Mouse (Mus musculus): ENCODE data around the gene C87499.
A peak's percentile ranks its signal among the peaks of the same experiment; 100 is the strongest.

The C87499 gene

DNA sequence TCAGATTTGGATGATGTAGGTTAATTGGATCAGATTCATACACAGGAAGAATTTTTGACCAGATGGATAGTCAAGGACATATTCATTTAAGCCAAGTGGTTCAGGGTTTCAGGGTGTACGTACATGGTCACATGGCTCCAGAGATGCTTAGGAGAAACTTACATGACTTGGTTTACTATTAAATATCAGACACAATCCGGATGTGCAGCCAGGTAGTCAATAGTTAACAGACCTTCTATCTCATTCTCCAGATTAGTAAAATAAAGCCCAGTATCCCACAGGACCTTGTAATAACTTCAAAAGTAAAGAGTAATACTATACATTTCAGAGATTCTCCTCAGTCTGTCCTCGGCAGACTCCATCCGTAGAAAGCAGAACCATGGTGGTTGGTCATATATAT is at the start of gene C87499:
TSS of gene C87499 (minus strand) at position 101 of the 400 bp plus-strand sequence.
- no peak for DNase-seq (ENCODE audit: low spot score in 2 of 2)

DNA sequence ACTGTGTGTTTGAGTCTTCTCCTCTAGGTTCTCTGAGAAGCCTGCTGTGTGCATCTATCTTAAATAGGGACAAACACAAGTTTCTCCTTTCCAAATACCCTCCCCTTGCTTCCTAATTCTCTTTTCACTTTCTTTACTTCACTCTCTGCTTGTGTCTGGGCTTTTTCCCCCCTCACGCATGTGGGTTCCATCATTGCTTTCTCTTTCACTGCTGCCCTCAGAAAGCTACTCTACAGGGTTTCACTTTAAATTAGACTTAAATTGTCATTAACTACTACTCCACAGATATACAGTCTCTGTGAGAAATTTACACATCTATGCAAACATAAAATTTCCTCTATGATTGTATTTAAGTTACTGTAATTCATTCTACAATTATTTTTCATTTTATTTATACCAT is 49.6 kb upstream of the C87499 start, which contains the start of gene Ifna2:
TSS of gene Ifna2 (minus strand) at position 101 of the 400 bp plus-strand sequence.
- no peak for DNase-seq (ENCODE audit: low spot score in 2 of 2)

DNA sequence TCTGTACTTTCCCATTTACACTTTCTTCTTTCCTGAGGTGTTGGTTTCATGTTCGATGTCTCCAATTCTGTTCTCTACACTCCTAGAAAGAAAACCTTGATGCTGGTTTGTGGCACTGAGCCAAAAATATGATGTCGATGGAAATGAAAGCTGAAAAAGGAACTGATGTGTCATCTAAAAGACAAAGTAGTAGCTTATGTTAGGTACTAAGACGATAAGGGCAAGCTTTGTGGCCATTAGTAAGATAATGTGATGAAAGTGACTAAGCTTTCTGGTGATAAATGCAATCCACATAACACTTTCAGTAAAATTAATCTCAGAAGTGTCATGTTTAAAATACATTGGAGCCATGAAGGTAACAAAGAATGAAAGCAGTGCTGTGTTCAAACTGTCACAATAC is 47.1 kb upstream of the C87499 start:
- DNase-seq (ENCODE audit: low spot score in 2 of 2) = no peak

DNA sequence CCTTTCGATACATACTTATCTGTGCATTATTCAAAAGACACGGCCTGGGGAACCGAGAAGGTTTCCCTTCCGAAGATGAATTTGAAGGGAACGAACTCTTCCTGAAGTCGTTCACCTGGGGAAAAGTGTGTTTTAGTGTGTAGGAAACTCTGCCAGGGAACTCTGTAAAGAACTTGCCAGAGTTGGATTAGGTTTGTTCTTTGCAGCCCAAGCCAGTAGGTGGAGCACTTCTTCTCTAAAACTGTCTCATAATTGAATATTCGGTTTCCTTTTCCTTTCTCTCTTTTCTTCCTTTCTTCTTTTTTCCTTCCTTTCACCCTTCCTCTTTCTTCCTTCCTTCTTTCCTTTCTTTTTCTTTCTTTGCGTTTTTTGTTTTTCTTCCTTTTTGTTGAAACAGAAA is 46.2 kb upstream of the C87499 start:
- no peak for DNase-seq (ENCODE audit: low spot score in 2 of 2)

DNA sequence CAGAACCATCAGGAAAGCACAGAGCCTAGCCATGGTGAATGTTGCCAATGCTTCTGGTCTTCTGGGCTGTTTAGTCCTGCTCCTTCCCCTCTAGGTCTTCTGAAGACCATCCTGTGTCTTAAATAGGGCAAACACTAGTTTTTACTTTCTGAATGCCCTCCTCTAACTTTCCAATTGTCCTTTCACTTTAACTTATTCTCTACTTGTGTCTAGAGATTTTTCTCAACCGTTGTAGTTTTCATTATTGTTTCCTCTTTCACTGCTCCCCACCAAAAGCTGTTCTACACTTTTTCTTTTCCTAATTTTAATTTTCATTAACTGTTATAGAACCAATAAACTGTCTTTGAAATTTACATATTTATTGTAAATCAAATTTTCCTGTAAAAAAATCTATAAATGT is 42.6 kb upstream of the C87499 start, which contains the start of gene Ifna16:
TSS of gene Ifna16 (minus strand) at position 101 of the 400 bp plus-strand sequence.
- DNase-seq (ENCODE audit: low spot score in 2 of 2) = no peak

DNA sequence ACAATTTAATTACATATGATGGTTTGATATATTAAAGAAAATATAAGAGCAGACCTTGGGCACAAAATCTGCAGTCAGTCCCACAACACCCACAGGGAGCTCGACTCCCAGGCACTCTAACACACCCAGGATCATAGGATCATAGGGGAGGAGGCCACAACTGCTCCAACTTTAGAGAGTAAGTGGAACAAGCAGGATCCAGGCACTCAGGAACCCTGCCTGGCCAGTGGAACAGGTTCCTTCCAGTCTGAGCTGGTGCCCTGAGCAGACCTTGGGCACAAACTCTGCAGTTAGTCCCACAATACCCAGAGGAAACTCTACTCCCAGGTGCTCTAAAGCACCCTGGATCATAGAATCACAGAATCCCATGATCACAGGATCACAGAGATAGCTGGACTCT is 21.2 kb upstream of the C87499 start:
- no peak for DNase-seq (ENCODE audit: low spot score in 2 of 2)

DNA sequence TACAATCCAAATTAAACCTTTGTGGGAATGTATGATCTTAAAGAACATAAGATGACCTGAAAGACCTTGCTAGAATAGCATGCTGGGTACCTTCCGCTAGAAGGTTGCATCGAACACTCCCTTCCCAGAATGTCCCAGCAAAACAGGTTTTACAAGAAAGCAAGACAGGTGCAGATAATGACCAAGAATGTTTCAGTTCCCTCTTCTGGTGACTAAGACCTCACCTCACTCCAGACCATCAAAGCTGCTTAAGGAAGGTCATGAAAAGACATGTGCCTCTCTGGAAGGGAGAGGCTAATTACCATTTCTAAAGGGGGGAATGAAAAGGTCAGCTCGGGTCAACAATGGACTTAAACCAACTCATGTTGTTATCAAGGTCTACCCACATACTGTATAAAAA is 19.4 kb upstream of the C87499 start:
- DNase-seq (ENCODE audit: low spot score in 2 of 2) = no peak

DNA sequence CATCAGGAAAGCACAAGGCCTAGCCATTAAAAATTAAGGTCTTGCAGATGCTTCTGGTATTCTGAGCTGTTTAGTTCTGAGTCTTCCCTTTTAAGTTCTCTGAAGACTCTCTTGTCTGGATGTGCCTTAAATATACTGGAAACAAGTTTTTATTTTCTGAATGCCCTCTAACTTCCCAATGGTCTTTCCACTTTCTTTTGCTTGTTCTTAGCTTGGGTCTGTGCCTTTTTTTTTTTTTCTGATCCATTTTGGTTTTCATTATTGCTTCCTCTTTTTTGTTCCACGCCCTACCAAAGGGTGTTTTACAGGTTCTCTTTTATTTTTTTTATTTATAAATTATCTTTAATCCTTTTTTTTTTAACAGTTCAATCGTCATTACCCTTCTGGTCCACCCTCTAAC is 10.1 kb upstream of the C87499 start, which contains the start of gene Ifna13:
TSS of gene Ifna13 (minus strand) at position 101 of the 400 bp plus-strand sequence.
- no peak for DNase-seq (ENCODE audit: low spot score in 2 of 2)

DNA sequence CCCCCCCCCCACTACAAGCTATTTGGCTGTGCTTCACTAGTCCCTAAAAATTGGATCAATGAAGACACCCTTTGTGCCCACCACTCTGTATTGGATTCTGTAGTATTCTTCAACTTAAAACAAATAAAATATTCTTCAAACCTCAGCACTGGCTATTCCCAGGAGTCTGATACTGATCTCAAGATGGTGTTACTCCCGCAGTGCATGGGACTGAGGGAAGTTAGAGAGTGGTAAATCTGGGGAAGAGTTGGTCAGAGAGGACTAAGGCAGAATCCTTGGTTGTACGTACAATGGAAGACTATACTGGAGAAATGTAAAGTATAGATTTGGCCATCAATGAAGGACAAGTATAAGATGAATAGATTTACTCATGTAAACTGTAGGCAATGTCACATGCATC is 8.3 kb upstream of the C87499 start:
- no peak for DNase-seq (ENCODE audit: low spot score in 2 of 2)

DNA sequence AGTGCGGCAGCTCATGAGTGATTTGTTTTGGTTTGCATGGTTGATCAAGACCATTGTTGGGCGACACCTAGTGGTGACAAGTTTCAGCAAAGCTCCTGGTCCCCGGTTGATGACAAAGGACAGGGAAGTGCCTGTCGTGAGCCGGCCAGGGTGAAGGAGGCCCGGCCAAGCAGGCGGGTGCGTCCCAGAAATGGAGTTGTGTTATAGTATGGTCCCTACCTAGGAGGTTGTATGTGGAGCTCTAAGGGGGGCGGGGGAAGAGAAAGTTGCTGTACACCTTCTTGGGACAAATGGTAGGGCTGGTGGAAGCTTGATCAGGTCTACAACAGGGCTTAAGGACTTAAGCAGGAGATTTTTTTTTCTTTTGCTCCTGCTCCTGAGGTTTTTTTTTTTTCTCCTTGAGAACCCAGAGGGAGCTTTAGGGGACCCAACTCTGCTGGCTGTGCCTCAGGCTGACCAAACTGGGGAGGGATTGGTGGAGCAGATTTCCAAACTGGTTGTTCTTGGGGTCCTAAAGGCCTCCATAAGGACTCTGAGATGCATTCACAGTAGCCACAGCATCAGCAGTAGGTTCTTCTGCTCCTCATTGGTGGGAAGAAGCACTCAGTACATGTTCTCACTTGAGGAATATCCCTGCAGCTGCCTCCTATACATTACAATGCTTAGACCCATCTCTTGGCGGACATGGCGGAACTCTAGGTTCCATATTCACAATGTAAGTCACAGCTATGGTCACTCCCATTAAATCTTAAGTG is 7.0 kb upstream of the C87499 start:
- DNase-seq (ENCODE audit: low spot score in 2 of 2) = peak; percentile 87 to 92

DNA sequence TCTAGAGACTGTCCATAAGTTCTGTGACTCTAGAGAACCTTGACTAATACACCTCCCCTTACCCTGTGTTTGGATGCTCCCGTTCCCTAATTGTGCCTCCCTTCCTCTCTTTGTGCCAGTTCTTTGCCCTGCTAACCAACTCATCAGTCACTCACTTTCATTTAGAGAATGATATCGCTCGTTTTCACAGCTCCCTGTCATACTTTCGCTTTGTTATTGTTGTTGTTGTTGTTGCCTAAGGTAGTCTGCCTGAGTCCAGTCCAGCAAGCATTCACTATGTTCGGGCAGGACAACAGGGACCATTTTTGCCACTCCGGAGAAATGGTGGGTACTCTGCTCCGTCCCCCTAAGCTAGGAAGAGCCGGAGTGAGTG is 6.5 kb upstream of the C87499 start:
- no peak for DNase-seq (ENCODE audit: low spot score in 2 of 2)

DNA sequence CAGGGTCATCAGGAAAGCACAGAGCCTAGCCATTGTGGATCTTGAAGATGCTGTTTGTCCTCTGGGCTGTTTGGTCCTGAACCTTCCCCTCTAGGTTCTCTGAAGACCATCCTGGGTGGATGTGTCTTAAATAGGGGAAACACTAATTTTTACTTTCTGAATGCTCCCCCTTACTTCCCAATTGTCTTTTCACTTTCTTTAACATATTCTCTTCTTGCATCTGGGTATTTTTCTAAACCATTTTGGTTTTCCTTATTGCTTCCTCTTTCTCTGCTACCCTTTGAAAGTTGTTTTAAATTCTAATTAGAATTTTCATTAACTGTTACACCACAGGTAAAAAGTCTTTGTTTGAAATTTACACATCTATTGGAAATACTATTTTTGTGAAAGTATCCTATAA is 30.9 kb downstream of the C87499 start, which contains the start of gene Ifna12:
TSS of gene Ifna12 (minus strand) at position 101 of the 400 bp plus-strand sequence.
- DNase-seq (ENCODE audit: low spot score in 2 of 2) = no peak

DNA sequence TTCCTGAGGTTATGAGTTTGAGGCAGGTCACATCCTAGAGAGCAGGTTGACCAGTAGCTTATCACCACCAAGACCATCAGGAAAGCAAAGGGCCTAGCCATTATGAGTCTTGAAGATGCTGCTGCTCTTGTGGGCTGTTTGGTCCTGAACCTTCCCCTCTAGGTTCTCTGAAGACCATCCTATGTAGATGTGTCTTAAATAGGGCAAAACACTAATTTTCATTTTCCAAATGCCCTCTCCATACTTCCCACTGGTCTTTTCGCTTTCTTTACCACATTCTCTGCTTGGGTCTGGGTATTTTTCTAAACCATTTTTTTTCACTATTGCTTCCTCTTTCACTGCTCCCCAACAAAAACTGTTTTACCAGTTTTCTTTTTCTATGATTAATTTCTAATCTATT is 41.9 kb downstream of the C87499 start, which contains the start of gene Ifna9:
TSS of gene Ifna9 (minus strand) at position 101 of the 400 bp plus-strand sequence.
- DNase-seq (ENCODE audit: low spot score in 2 of 2) = no peak

All from natural killer cell, adult 2 months (primary cell).